Mouse (Mus musculus) spleen, embryonic (tissue): ENCODE measurements around the gene Psat1.

Source experiments
- CTCF ChIA-PET: fragments of 350-600 bp; sonication (Branson Sonifier 250); formaldehyde crosslinking; loops from one replicate; lab custom pipeline; 2022; lab: Charles Lee

The Psat1 gene

DNA sequence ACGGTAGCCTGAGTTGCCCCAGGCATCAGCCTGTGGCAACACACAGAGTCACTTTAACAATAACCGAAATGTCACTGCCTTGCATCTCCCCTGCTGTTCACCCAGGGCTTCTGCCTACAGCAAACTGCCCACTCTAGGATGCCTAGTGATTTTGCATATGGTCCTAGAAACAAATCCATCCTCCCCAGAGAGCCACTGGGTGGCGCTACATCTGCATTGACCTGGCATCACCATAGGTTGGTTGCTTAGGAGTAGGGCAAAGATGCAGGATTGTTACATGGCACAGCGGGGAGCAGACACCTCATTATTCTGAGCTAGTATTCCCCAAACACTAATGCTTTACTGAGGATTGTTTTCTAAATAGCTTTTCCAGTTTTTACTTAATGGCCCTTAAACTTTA, 80.3 kb downstream of the Psat1 start:
- CTCF ChIA-PET = interaction anchor here (0.7 kb wide), 1 partner anchor 239 kb away, joined by 4 read pairs; no protein-coding TSS in a partner anchor

DNA sequence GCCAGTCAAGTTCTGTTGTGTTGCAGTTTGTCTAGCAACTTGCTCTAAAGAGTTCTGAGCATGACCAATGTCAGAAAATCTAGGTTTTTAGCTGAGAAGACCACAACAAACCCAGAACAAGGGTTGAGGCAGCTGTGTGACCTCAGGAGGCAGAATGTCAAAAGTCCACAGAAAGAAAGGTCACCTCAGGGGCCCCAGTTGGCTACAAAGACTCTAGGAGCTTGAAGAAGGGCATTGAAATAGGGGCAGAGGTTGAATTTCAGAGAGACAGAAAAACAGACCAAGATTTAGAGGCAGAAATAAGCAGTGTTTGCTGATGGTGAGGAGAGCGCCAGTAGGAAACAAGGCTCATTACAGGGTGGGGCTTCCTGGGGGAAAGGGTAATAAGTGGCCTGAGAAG, 81.0 kb downstream of the Psat1 start:
- CTCF ChIA-PET = interaction anchor here (0.7 kb wide), 1 partner anchor 97 kb away, joined by 5 read pairs; no protein-coding TSS in a partner anchor

DNA sequence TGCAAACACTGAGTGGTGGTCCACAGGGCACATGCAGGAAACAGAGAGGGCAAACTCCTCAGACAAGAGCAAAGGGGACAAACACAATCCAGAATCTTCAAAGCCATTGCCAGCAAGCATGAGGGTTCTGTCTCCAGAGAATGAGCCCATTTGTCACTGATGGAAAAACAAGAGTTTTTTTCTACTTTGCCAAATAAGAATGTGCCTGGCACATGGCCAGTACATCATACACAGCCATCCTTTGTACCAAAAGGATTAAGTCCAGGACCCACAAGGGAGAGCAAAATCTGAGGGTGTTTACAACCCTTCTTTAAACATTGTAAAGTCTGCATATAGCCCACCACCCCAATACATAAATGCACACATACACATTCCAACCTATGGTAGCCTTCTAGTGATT, 81.7 kb downstream of the Psat1 start:
- CTCF ChIA-PET = no interaction called here

DNA sequence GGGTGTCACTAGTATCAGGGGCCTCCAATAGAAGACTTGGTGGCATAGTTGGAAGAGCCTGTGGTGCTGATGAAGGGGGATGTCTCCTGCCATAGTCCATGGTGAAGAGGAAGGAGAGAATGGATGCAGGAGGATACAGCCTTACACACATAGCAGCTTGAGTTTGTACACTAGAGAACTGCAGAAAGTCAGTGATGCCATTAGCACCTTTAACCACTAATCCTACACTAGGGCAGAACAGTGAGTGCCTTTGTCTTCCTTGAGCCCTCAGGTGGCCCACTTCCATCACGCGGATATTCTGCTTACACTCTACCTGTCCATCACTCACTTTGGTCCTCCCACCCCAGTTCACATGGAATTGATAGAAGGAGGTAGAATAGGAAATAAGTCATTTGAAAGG, 83.0 kb downstream of the Psat1 start:
- CTCF ChIA-PET = interaction anchor here (0.6 to 0.7 kb wide), 2 partner anchors 29 to 218 kb away, joined by 3 to 6 read pairs; no protein-coding TSS in a partner anchor

DNA sequence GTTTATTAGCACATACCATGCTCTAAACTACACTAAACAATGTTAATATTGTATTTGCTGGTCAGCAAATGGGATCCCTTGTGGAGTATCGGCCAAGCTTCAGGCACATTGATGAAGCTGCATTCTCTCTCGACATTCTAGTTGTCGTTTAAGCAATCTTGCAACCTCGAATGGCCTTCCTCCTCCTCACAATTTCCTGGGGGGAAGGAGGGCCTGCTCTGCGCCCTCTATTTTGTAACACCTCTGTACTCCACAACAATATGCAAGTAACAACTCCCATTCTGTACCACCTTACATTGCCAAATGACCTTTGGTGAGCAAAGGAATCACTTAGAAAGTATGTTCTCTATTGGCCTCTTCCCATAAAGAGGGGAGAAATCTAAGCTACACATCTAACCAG, 91.8 kb downstream of the Psat1 start:
- CTCF ChIA-PET = no interaction called here
